Mouse (Mus musculus) hindbrain, postnatal 0 days (tissue): Measurements from ENCODE around the gene Rrp12. TPM values are rescaled to one million over a fixed set of nuclear protein-coding genes. Genes with fewer than 3 reads are reported as not detected.

Experiments
- ATAC-seq: fragments of 200-750 bp; cut with Nextera tagmentation; 2 replicates; pipeline ENCODE4 v1.8.0; 2017; ENCODE audit warnings: mild to moderate bottlenecking, moderate TSS enrichment, moderate library complexity
- DNase-seq: peaks from one replicate; pipeline ENCODE4 v3.0.0-alpha.2; 2015; ENCODE audit warnings: low spot score
- H3K27ac ChIP-seq: fragments of 300-500 bp; sonication (generic); 2 replicates; pipeline ENCODE4 v1.5.1; 2014; ENCODE audit warnings: mild to moderate bottlenecking
- H3K27me3 ChIP-seq: fragments of 300-500 bp; sonication (generic); 2 replicates; pipeline ENCODE4 v1.6.1; 2014; ENCODE audit warnings: low read length, mixed read lengths; ENCODE audit not compliant: insufficient read depth
- H3K36me3 ChIP-seq: fragments of 300-500 bp; sonication (generic); 2 replicates; pipeline ENCODE4 v1.6.1; 2014; ENCODE audit warnings: low read length, mixed read lengths; ENCODE audit not compliant: insufficient read depth
- H3K4me1 ChIP-seq: fragments of 300-500 bp; sonication (generic); 2 replicates; pipeline ENCODE4 v1.6.1; 2014; ENCODE audit warnings: antibody characterized with exemption, low read length, mixed read lengths; ENCODE audit not compliant: insufficient read depth
- H3K4me2 ChIP-seq: fragments of 300-500 bp; sonication (generic); 2 replicates; pipeline ENCODE4 v1.6.1; 2014; ENCODE audit warnings: low read depth, mild to moderate bottlenecking, low read length, moderate library complexity, mixed read lengths
- H3K4me3 ChIP-seq: fragments of 300-500 bp; sonication (generic); 2 replicates; pipeline ENCODE4 v1.5.1; 2014; ENCODE audit warnings: low read length
- H3K9ac ChIP-seq: fragments of 300-500 bp; sonication (generic); replicated peaks from 2 replicates; pipeline ENCODE4 v1.6.1; 2014; ENCODE audit warnings: mild to moderate bottlenecking, low read length, moderate library complexity, mixed read lengths
- H3K9me3 ChIP-seq: fragments of 300-500 bp; sonication (generic); 2 replicates; pipeline ENCODE4 v1.6.1; 2016; ENCODE audit warnings: low read length, mixed read lengths
- CTCF ChIP-seq: IDR thresholded peaks from 2 replicates; pipeline ENCODE4 v1.5.1; 2016; ENCODE audit warnings: antibody characterized with exemption, control low read depth, low read depth
- WGBS: fragments of 180-500 bp; shearing (Covaris S2); extraction: QIAGEN DNeasy Blood & Tissue Kit; methylation state at CpG from one replicate; pipeline ENCODE4 v1.1.7; 2014; 5-methylcytosine and 5-hydroxymethylcytosine counted together
- polyA plus RNA-seq: library from polyadenylated mRNA; unstranded; fragments of >200 nt; fragmentation: Nextera tagmentation; extraction: Ambion mirVana; gene quantifications from 2 replicates; pipeline ENCODE4 v1.2.1, GENCODE M21; 2015
- total RNA-seq: library from RNA; depleted of rRNA; stranded (reverse); fragments of >200 nt; gene quantifications from 2 replicates; pipeline ENCODE4 v1.2.3, GENCODE M21; 2014

Gene Rrp12
- total and polyA plus RNA-seq, 2 experiments from 2014 or later = 12.3 to 19.2 TPM

GRCm38 (mm10) chr19:41837917-41838261 lies 58.1 kb downstream of the Rrp12 start:
- peaks cover 2% of the 10 kb centered on the region; the same call in 1 of the 2 replicates for H3K4me1 ChIP-seq
- TF ChIP-seq CTCF = no peak
- DNase-seq (no peak), ATAC-seq (no peak)
- H3K9ac ChIP-seq = no peak overlapping the region
- H3K27me3 ChIP-seq = no peaks in the 10 kb centered on the region
- no peak overlapping the region for H3K4me3 ChIP-seq
- H3K27ac ChIP-seq = no peak overlapping the region
- H3K9me3 ChIP-seq = no peaks in the 10 kb centered on the region
- 73% methylated on average over 4 of the region's 4 CpGs for WGBS
- no peak overlapping the region for H3K4me2 ChIP-seq
- H3K36me3 ChIP-seq = no peaks in the 10 kb centered on the region

GRCm38 (mm10) chr19:41837194-41837916 lies 58.6 kb downstream of the Rrp12 start:
- 78% methylated on average over 9 of the region's 9 CpGs for WGBS
- DNase-seq (no peak), ATAC-seq (no peak)
- no peak overlapping the region for H3K27ac ChIP-seq
- H3K4me1 ChIP-seq = peaks cover 6% of the 10 kb centered on the region; the same call in 1 of the 2 replicates
- no peak overlapping the region for H3K4me3 ChIP-seq
- H3K36me3 ChIP-seq = no peaks in the 10 kb centered on the region
- no peak overlapping the region for H3K9ac ChIP-seq
- no peaks in the 10 kb centered on the region for H3K9me3 ChIP-seq
- H3K27me3 ChIP-seq = no peaks in the 10 kb centered on the region
- no peak overlapping the region for H3K4me2 ChIP-seq
- no peak for TF ChIP-seq CTCF

GRCm38 (mm10) chr19:41836719-41837118 lies 59.3 kb downstream of the Rrp12 start:
- no peaks in the 10 kb centered on the region for H3K27me3 ChIP-seq
- H3K27ac ChIP-seq = no peak overlapping the region
- ATAC-seq (no peak), DNase-seq (no peak)
- 49% methylated on average over 3 of the region's 3 CpGs for WGBS
- H3K9me3 ChIP-seq = no peaks in the 10 kb centered on the region
- no peaks in the 10 kb centered on the region for H3K36me3 ChIP-seq
- no peak overlapping the region for H3K9ac ChIP-seq
- TF ChIP-seq CTCF = no peak
- H3K4me3 ChIP-seq = no peak overlapping the region
- peaks cover 10% of the 10 kb centered on the region; the same call in 1 of the 2 replicates for H3K4me1 ChIP-seq
- no peak overlapping the region for H3K4me2 ChIP-seq

DNA sequence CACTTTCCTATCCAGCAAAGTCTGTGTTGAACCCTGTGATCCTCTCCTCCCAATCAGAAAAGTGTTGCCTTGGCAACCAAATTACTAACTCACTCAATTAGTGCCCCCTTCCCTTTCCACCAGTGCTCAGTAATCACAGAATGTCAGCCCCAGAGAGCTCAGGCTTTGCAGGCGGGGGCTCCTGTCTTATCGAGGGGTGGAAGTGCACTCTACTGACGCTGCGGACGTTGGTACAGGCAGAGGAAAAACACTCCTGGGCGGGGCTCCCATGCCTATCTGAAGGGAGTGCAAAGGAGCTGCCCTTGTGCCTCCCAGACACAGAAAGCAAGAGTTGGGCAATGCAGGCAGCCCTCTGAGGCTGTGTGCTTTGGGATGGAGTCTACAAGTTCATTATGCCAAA lies 60.2 kb downstream of the Rrp12 start:
- Histone ChIP-seq H3K9me3 (no peaks in the 10 kb centered on the region), H3K36me3 (no peaks in the 10 kb centered on the region), H3K27ac (0 out of 2 replicates have a peak overlapping the region, but pooled peaks have one; percentile 5), H3K4me1 (peaks cover 13% of the 10 kb centered on the region; the same call in 1 of the 2 replicates), H3K27me3 (no peaks in the 10 kb centered on the region), H3K4me3 (no peak overlapping the region), H3K9ac (no peak overlapping the region), H3K4me2 (peak overlapping the region; percentile 35)
- no peak for TF ChIP-seq CTCF
- ATAC-seq = peak; percentile 63
- WGBS = 2% methylated on average over 6 of the region's 6 CpGs
- DNase-seq = peak; percentile 69

DNA sequence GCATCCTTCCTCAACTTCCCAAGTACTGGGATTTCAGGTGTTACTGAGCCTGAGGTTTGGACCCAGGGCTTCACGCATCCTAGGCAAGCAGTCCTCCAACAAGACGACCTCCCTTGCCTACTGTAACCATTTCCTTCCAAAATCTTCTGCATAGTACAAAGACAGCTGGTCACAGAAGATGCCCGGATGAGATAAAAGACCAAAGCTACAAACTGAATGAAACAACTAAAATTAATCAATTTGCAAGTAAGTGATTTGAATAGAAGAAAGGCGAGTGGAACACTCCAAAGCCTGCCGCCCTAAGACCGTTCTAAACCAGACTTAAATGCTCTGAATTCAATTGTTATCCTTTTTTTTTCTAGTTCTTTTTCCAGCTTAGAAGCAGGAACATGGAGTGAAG lies 60.6 kb downstream of the Rrp12 start:
- Histone ChIP-seq H3K4me2 (peak overlapping the region; percentile 35), H3K4me1 (peaks cover 13% of the 10 kb centered on the region; the same call in 1 of the 2 replicates), H3K9me3 (no peaks in the 10 kb centered on the region), H3K27ac (0 out of 2 replicates have a peak overlapping the region, but pooled peaks have one; percentile 5), H3K36me3 (no peaks in the 10 kb centered on the region), H3K27me3 (no peaks in the 10 kb centered on the region), H3K4me3 (no peak overlapping the region), H3K9ac (no peak overlapping the region)
- no peak for ATAC-seq
- no peak for DNase-seq
- TF ChIP-seq CTCF = no peak
- WGBS = 45% methylated on average over 6 of the region's 6 CpGs

- no peaks in the 10 kb centered on the region for H3K9me3 ChIP-seq
- H3K27me3 ChIP-seq = no peaks in the 10 kb centered on the region
- H3K4me3 ChIP-seq = 0 out of 2 replicates have a peak overlapping the region, but pooled peaks have one; percentile 71
- DNase-seq (no peak), ATAC-seq (no peak)
- 64% methylated on average over 13 of the region's 13 CpGs for WGBS
- H3K4me2 ChIP-seq = peak overlapping the region; percentile 91
- TF ChIP-seq CTCF = no peak
- no peak overlapping the region; the same call in 1 of the 2 replicates for H3K9ac ChIP-seq
- H3K36me3 ChIP-seq = no peaks in the 10 kb centered on the region
- H3K4me1 ChIP-seq = peaks cover 13% of the 10 kb centered on the region; the same call in 1 of the 2 replicates
- no peak overlapping the region for H3K27ac ChIP-seq
Measured at GRCm38 (mm10) chr19:41832501-41833201, 63.3 kb downstream of the Rrp12 start.
